Mouse (Mus musculus): ENCODE results near the gene Med10. TPM values are rescaled to one million over a fixed set of nuclear protein-coding genes. Genes with fewer than 3 reads are reported as not detected.

Med10 gene
- 10 to 100 TPM; 52.9 to 74.7 (median 62.3) TPM for total RNA-seq (2022)

- no peak for DNase-seq
Observed at GRCm38 (mm10) chr13:69802095-69802494, at the start of gene Med10. Gene Med10 (plus strand): TSS chr13:69802395.

DNA sequence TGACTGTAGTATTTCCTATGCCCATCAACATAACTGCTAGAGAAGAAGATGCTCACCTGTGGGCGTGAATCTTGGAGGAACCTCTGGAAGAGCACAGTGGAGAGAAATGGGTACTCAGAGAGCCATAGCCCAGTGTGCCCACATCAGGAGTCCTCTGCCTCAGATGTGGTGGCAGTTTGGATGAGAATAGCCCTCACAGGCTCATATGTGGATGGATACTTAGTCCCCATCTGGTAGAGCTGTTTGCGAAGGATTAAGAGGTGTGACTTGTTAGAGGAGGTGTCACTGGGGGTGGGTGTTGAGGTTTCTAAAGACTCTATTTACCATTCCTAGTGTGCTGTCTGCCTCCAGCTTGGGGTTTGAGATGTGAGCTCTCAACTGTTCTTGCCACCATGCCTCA lies 49.3 kb upstream of the Med10 start:
- no peak for DNase-seq

GRCm38 (mm10) chr13:69758979-69759378 lies 43.2 kb upstream of the Med10 start:
- no peak for DNase-seq

GRCm38 (mm10) chr13:69761393-69761792 lies 40.8 kb upstream of the Med10 start:
- DNase-seq, result no peak

- no peak for DNase-seq
Observed at GRCm38 (mm10) chr13:69764646-69765045, 37.5 kb upstream of the Med10 start.

DNA sequence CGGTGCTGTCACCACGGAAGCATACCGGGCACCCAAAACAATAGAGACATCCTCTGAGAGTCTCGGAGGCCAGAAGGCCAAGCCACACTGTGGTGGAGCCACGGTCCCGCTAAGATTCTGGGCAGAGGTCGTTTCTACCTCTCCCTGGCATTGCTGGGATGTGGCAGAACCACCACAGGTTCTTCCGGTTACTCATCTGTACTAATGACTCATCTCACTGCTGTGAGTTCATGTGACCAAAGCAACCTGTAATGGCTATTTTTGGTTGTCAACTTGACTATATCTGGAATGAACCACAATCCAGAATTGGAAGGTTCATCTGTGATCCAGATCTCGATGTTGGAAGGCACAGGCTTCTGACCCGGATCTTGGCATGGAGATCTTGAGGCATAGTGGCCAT lies 34.0 kb upstream of the Med10 start:
- no peak for DNase-seq

GRCm38 (mm10) chr13:69770538-69771456 lies 31.4 kb upstream of the Med10 start:
- DNase-seq, result no peak

- DNase-seq, result no peak
Observed at GRCm38 (mm10) chr13:69772358-69772757, 29.8 kb upstream of the Med10 start.

DNA sequence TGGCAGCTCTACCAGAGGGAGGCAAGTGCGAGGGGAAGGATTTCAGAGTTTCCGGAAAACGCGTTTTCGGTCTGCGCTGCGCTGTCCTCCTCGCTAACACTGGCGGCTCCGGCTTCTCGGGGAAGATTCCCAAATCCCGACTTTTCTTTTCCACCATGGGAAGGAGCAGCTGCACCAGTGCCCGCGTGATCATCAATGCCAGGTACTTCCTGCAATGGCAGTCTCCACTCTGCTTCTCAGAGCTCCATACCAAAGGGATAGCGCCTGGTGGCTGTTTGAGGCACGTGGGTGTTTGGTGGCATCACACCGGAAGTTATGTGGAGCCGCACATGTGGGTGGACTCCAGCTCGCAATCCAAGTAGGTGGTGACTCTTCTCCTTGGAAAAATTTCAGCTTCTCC lies 24.0 kb upstream of the Med10 start:
- no peak for DNase-seq

- DNase-seq, result no peak
Observed at GRCm38 (mm10) chr13:69788704-69789103, 13.5 kb upstream of the Med10 start.

- DNase-seq, result no peak
Observed at GRCm38 (mm10) chr13:69791814-69792213, 10.4 kb upstream of the Med10 start.

GRCm38 (mm10) chr13:69792541-69793009 lies 9.6 kb upstream of the Med10 start:
- DNase-seq, result peak; percentile 7

GRCm38 (mm10) chr13:69794808-69795207 lies 7.4 kb upstream of the Med10 start:
- no peak for DNase-seq

GRCm38 (mm10) chr13:69809681-69810611 lies 7.8 kb downstream of the Med10 start:
- DNase-seq, result peak; percentile 71

- DNase-seq, result peak; percentile 39
Observed at GRCm38 (mm10) chr13:69810936-69811680, 8.9 kb downstream of the Med10 start.

DNA sequence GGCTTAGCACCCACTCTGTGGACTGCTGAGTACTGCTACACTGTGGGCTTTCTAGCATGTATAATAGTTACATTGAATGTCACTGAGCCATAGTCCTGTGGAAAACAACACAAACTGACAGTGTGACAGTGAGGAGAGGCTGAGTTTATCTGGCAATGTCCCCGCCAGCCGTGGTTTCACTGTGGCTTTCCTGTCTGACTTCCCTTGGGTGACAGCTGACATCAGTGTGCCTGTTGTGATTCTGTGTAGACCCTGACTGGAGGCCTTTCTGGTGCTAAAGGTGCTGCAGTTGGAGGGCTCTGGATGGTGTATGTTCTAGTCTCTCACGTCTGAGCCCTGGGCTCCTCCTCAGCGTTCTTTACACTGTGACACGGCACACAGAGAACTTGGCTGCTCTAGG lies 11.7 kb downstream of the Med10 start:
- no peak for DNase-seq

DNA sequence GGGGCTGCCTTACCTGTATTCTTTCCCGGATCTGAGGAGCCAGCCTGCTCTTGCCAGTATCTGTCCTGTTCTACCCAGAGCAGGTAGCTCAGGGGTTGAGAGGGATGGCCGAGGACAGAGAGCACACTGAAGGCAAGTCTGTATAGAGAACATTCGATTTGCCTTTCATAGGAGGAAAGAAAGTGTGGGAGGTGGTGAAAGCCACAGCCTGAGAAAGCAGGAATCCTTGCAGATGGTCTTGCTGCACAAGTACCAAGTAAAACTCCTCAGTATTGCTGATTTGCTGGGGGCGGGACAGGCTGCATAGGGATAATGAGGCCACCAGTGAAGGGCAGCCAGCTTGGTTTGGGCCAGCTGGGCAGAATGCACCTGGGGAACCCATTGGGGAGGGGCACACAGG lies 16.1 kb downstream of the Med10 start:
- no peak for DNase-seq

DNA sequence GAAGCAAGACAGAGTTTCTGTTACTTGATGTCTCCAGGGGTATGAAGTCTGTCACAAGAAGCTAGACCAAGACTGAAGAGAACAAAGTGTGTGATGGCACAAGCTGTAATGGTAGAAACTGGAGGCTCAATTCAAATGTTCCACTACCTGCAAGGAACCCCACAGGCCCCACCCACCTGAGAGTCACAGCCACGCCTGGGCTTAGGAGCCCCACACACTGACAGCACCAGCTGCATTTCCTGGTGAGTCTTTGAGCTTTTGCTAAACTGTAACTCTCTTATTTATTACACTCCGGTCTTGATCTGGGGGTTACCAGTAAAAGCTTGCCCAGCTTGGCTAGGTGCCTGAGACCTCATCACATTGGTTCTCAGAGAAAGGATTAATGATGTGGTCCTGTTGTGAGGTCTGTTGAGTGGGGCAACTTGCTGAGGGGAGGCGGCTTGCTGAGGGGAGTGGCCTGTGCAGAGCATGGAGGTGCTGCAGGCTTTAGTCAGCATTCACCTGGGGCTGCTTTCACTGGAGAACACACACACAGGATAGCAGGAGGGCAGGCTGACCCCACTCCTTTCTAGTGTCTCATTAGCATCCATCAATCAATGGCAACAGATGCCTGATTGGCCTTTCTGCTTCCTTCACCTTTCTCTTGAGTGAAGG lies 19.1 kb downstream of the Med10 start:
- DNase-seq, result no peak

DNA sequence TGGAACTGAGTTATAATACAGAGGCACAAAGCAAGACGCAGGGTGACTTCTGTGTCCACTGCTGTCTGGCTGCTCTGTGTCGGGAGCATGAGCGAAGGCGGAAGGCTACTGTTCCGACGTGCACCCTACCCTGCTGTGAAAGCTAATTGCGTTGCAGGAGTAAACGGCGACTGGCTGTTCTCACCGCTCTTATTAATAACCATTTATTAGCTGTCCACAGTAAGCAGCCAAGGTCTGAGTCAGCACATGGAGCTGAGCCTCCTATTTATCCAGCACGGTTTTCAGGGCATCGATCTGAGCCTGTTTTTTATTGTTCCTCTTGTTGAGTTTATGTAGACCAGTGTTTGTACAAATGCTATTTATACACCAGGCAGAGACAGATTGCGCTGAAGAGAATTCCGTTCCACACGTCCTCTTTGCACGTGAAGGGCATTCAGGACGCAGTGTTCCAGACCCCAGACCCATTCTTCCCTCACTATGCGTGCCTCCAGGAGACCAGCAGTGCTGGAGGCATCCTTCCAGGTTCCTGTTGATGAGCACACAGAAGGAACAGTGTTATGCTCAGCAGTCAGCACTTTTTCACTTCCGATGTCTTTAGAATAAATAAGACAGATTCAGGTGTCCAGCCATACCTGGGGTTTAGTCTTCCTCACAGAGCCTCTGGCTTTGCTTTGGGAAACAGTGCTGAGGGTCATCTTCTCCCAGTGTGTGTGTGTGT lies 21.9 kb downstream of the Med10 start:
- no peak for DNase-seq

- peak; percentile 64 for DNase-seq
Observed at GRCm38 (mm10) chr13:69825396-69826095, 23.4 kb downstream of the Med10 start.
